Comparison of ENCODE assay signal across 8 mouse cellular contexts in the genomic region with DNA sequence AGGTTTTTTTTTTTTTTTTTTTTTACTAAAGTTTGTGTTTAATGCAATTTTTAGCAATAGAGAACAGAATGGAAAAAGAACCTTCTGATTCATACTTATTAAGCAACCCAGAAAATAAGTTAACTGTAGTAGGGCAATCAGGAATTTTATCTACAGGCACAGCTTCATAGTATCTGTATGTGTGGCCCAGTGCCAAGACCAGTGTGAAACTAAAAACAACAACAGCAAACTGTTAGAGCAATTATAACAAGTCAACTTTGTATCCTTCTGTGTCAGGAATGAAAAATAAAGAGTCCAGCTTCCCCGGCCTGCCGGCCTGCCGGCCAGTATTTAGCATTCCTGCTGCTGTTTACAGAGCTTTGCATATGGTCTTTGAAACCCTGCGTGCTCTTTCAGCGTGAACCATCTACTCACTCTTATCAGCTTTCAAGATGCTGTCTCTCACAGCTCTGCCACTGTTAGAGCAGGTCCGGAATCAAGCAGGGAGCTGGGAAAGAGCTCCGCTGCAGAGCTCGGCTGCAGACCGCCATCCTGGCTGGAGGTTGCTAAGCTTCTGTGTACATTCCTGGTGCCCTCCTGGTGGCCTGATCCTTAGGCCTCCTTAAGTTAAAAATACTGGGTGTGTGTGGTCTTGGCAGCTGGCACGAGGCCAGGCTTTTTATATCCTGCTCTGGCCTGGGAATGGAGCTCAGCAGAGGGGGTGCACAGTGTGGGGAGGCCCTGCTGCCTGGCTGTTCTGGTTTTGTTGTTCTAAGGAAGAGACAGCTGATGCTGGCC.
DNase-seq lines count a peak whose midpoint lies in the region; ATAC-seq and TF ChIP-seq lines count a peak whose summit lies in the region.

No protein-coding gene starts in this region.

- H3K36me3 ChIP-seq in thymus, adult 2 months (ENCODE audit: control insufficient read depth, insufficient read depth, low read length), result no peaks in the 10 kb centered on the region
- no peaks in the 10 kb centered on the region for H3K36me3 ChIP-seq in embryonic facial prominence, embryonic 11.5 days (replicated peaks; ENCODE audit: control insufficient read depth, insufficient read depth, low read depth, low read length)
- peaks cover 4% of the 10 kb centered on the region; the same call in 1 of the 2 replicates for H3K36me3 ChIP-seq in heart, embryonic 12.5 days
- no peaks in the 10 kb centered on the region for H3K36me3 ChIP-seq in kidney, embryonic 14.5 days (ENCODE audit: control insufficient read depth, insufficient read depth, low read length)
- no peaks in the 10 kb centered on the region for H3K36me3 ChIP-seq in lung, postnatal 0 days (ENCODE audit: insufficient read depth, low read length)

- H3K4me3 ChIP-seq in thymus, adult 2 months (ENCODE audit: control insufficient read depth, insufficient read depth, low read length), result no peak overlapping the region
- H3K4me3 ChIP-seq in embryonic facial prominence, embryonic 11.5 days (ENCODE audit: low read depth, low read length), result no peak overlapping the region
- peak overlapping the region; percentile 18; the same call in 1 of the 2 replicates for H3K4me3 ChIP-seq in heart, embryonic 12.5 days
- H3K4me3 ChIP-seq in kidney, embryonic 14.5 days (ENCODE audit: low read length), result no peak overlapping the region
- H3K4me3 ChIP-seq in lung, postnatal 0 days (ENCODE audit: low read depth, low read length), result no peak overlapping the region; the same call in 1 of the 2 replicates

- no peak; the same call in 1 of the 2 replicates for TF ChIP-seq EP300 in lung, postnatal 0 days (IDR thresholded peaks at IDR 0.05)

- H3K9ac ChIP-seq in embryonic facial prominence, embryonic 11.5 days (replicated peaks; ENCODE audit: low read length), result no peak overlapping the region
- no peak overlapping the region for H3K9ac ChIP-seq in heart, embryonic 12.5 days
- no peak overlapping the region for H3K9ac ChIP-seq in kidney, embryonic 14.5 days (ENCODE audit: low read depth, low read length)
- no peak overlapping the region for H3K9ac ChIP-seq in lung, postnatal 0 days (replicated peaks; ENCODE audit: low read depth)

- no peak for TF ChIP-seq CTCF in thymus, adult 2 months (IDR thresholded peaks at IDR 0.05; ENCODE audit: borderline replicate concordance, control insufficient read depth, extremely low read depth, insufficient read depth, low read length, poor library complexity)
- peak; percentile 39 for TF ChIP-seq CTCF in lung, postnatal 0 days (IDR thresholded peaks at IDR 0.05)

- no peaks in the 10 kb centered on the region for H3K9me3 ChIP-seq in embryonic facial prominence, embryonic 11.5 days (replicated peaks; ENCODE audit: control insufficient read depth, low read length)
- no peaks in the 10 kb centered on the region for H3K9me3 ChIP-seq in heart, embryonic 12.5 days (replicated peaks)
- H3K9me3 ChIP-seq in kidney, embryonic 14.5 days (ENCODE audit: control insufficient read depth, low read length), result no peaks in the 10 kb centered on the region
- no peaks in the 10 kb centered on the region for H3K9me3 ChIP-seq in lung, postnatal 0 days (ENCODE audit: low read length)

- no peak for DNase-seq in thymus, adult 2 months
- DNase-seq in thymus, postnatal 36 days, result no peak
- peak; percentile 77 for DNase-seq in embryonic facial prominence, embryonic 11.5 days (ENCODE audit: low spot score)
- DNase-seq in lung, postnatal 0 days (ENCODE audit: low spot score), result peak; percentile 86
- peak; percentile 73 for DNase-seq in retina, embryonic 14.5 days (ENCODE audit: low spot score)
- no peak for DNase-seq in thymus, adult 18-20 months

- ATAC-seq in embryonic facial prominence, embryonic 11.5 days (replicated peaks; ENCODE audit: insufficient number of reproducible peaks, low FRiP score, low TSS enrichment, low read depth), result peak; percentile 78; the same call in 1 of the 2 replicates
- ATAC-seq in heart, embryonic 12.5 days (ENCODE audit: insufficient number of reproducible peaks, low FRiP score), result peak; percentile 85
- peak; percentile 88 for ATAC-seq in kidney, embryonic 14.5 days (ENCODE audit: low FRiP score, low TSS enrichment)
- ATAC-seq in lung, postnatal 0 days, result peak; percentile 87

- H3K4me1 ChIP-seq in thymus, adult 2 months (replicated peaks; ENCODE audit: control insufficient read depth, insufficient read depth, low read length), result peaks cover 55% of the 10 kb centered on the region
- peaks cover 11% of the 10 kb centered on the region for H3K4me1 ChIP-seq in embryonic facial prominence, embryonic 11.5 days (ENCODE audit: control insufficient read depth, insufficient read depth, low read length)
- peaks cover 88% of the 10 kb centered on the region for H3K4me1 ChIP-seq in heart, embryonic 12.5 days (replicated peaks)
- H3K4me1 ChIP-seq in kidney, embryonic 14.5 days (ENCODE audit: control insufficient read depth, insufficient read depth, low read length), result peaks cover 55% of the 10 kb centered on the region
- H3K4me1 ChIP-seq in lung, postnatal 0 days (ENCODE audit: insufficient read depth, low read depth, low read length), result peaks cover 36% of the 10 kb centered on the region; the same call in 1 of the 2 replicates

- no peak for TF ChIP-seq POLR2A in thymus, adult 2 months (IDR thresholded peaks at IDR 0.05; ENCODE audit: control insufficient read depth, extremely low read depth, insufficient read depth, low read length, poor library complexity)

- H3K27ac ChIP-seq in thymus, adult 2 months (ENCODE audit: control insufficient read depth, insufficient read depth, low read length), result peak overlapping the region; percentile 24; the same call in 1 of the 2 replicates
- H3K27ac ChIP-seq in embryonic facial prominence, embryonic 11.5 days (replicated peaks; ENCODE audit: low read depth, low read length), result peak overlapping the region; percentile 28; the same call in 1 of the 2 replicates
- peak overlapping the region; percentile 45 for H3K27ac ChIP-seq in heart, embryonic 12.5 days (ENCODE audit: poor library complexity, severe bottlenecking)
- peak overlapping the region; percentile 49; the same call in 1 of the 2 replicates for H3K27ac ChIP-seq in kidney, embryonic 14.5 days (ENCODE audit: low read depth, low read length)
- peak overlapping the region; percentile 71 for H3K27ac ChIP-seq in lung, postnatal 0 days (ENCODE audit: low read length)

- H3K4me2 ChIP-seq in embryonic facial prominence, embryonic 11.5 days (ENCODE audit: low read depth, low read length), result peak overlapping the region; percentile 1; the same call in 1 of the 2 replicates
- peak overlapping the region; percentile 61 for H3K4me2 ChIP-seq in heart, embryonic 12.5 days
- 0 out of 2 replicates have a peak overlapping the region, but pooled peaks have one; percentile 0 for H3K4me2 ChIP-seq in kidney, embryonic 14.5 days (replicated peaks; ENCODE audit: low read depth, low read length)
- H3K4me2 ChIP-seq in lung, postnatal 0 days (replicated peaks; ENCODE audit: low read depth, low read length), result no peak overlapping the region; the same call in 1 of the 2 replicates

- H3K27me3 ChIP-seq in thymus, adult 2 months (ENCODE audit: control insufficient read depth, insufficient read depth, low read length), result no peaks in the 10 kb centered on the region
- H3K27me3 ChIP-seq in embryonic facial prominence, embryonic 11.5 days (ENCODE audit: control insufficient read depth, insufficient read depth, low read length), result no peaks in the 10 kb centered on the region
- H3K27me3 ChIP-seq in heart, embryonic 12.5 days (replicated peaks), result 0 out of 2 replicates have a peak, but pooled peaks cover 8% of the 10 kb centered on the region
- H3K27me3 ChIP-seq in kidney, embryonic 14.5 days (ENCODE audit: control insufficient read depth, insufficient read depth, low read length), result no peaks in the 10 kb centered on the region
- H3K27me3 ChIP-seq in lung, postnatal 0 days (replicated peaks; ENCODE audit: insufficient read depth, low read length), result no peaks in the 10 kb centered on the region

- 82% methylated on average over 10 of the region's 10 CpGs for WGBS in thymus, adult 2 months
- WGBS in embryonic facial prominence, embryonic 11.5 days, result 9% methylated on average over 10 of the region's 10 CpGs
- 5% methylated on average over 10 of the region's 10 CpGs for WGBS in heart, embryonic 12.5 days
- 2% methylated on average over 10 of the region's 10 CpGs for WGBS in kidney, embryonic 14.5 days
- WGBS in lung, postnatal 0 days, result 4% methylated on average over 10 of the region's 10 CpGs

Comparison
In these comparisons a context has a peak if more than half of its experiments do, and no peak if none do; other contexts are left out.
1. DNase-seq: peak in embryonic facial prominence, embryonic 11.5 days (single experiment), lung, postnatal 0 days (single experiment) and retina, embryonic 14.5 days (single experiment); none in thymus, adult 2 months (single experiment), thymus, postnatal 36 days (0 of 2) and thymus, adult 18-20 months (0 of 2).
2. Peak in every context shown above with its lines, with median percentiles within 50 percentile points of each other: H3K27ac ChIP-seq and ATAC-seq.